30 mouse cellular contexts compared by ENCODE assay signal in genomic region chr16:57750549-57750948, GRCm38 (mm10). TPM values are rescaled to one million over a fixed set of nuclear protein-coding genes. Genes with fewer than 3 reads are reported as not detected.
DNase-seq lines count a peak whose midpoint lies in the region; ATAC-seq and TF ChIP-seq lines count a peak whose summit lies in the region.
"Had no signal": no experiment of that assay in that cellular context is flagged by ENCODE, and none has a peak within 500 bp of the region (broad histone marks: within the 10 kb centered on the region; RNA-seq: fewer than 3 reads in every experiment).

No protein-coding gene starts in this region.

- WGBS in midbrain, embryonic 11.5 days, result 54% methylated on average over 2 of the region's 2 CpGs
- 55% methylated on average over 2 of the region's 2 CpGs for whole genome bisulfite sequencing in midbrain, embryonic 13.5 days
- 44% methylated on average over 2 of the region's 2 CpGs for WGBS in lung, adult 2 months
- WGBS in forebrain, embryonic 16.5 days, result 62% methylated on average over 2 of the region's 2 CpGs

- no peaks in the 10 kb centered on the region for H3K9me3 ChIP-seq in midbrain, embryonic 11.5 days (ENCODE audit: control insufficient read depth, low read length)
- no peaks in the 10 kb centered on the region for H3K9me3 ChIP-seq in midbrain, embryonic 13.5 days
- H3K9me3 ChIP-seq in forebrain, embryonic 16.5 days (ENCODE audit: control insufficient read depth, low read length), result no peaks in the 10 kb centered on the region
- H3K9me3 ChIP-seq: embryonic facial prominence, embryonic 13.5 days; liver, embryonic 15.5 days; neural tube, embryonic 15.5 days had no signal

- peak; percentile 69 for DNase-seq in heart, adult 11 months
- no peak for DNase-seq in heart, adult 18-20 months
- peak; percentile 82 for DNase-seq in midbrain, embryonic 11.5 days (ENCODE audit: low spot score, missing footprints)
- DNase-seq in lung, adult 2 months, result no peak
- DNase-seq in natural killer cell, adult 2 months (ENCODE audit: low spot score in 2 of 2), result no peak
- DNase-seq: B cell, adult 2 months; cerebellum, adult 11-12 months; cerebellum, postnatal 10 days; gastrocnemius, postnatal 14 days; heart, postnatal 4 days; kidney, adult 8-10 months; layer of hippocampus, adult 9-11 months; left cerebral cortex, postnatal 4 days; liver; lung, postnatal 4 days; right cerebral cortex, adult 18-20 months; right cerebral cortex, postnatal 4 days had no signal

- no peak overlapping the region for H3K9ac ChIP-seq in midbrain, embryonic 11.5 days (ENCODE audit: low read length)
- no peak overlapping the region for H3K9ac ChIP-seq in midbrain, embryonic 13.5 days (replicated peaks)
- no peak overlapping the region for H3K9ac ChIP-seq in forebrain, embryonic 16.5 days (replicated peaks; ENCODE audit: low read depth, low read length)
- H3K9ac ChIP-seq: embryonic facial prominence, embryonic 13.5 days; hindbrain, embryonic 14.5 days; liver, embryonic 15.5 days; neural tube, embryonic 15.5 days had no signal

- H3K27me3 ChIP-seq in midbrain, embryonic 11.5 days (ENCODE audit: control insufficient read depth, insufficient read depth, low read length), result no peaks in the 10 kb centered on the region
- H3K27me3 ChIP-seq in midbrain, embryonic 13.5 days, result no peaks in the 10 kb centered on the region
- H3K27me3 ChIP-seq in forebrain, embryonic 16.5 days (replicated peaks; ENCODE audit: control insufficient read depth, insufficient read depth, low read length), result no peaks in the 10 kb centered on the region; the same call in 1 of the 2 replicates
- H3K27me3 ChIP-seq: embryonic facial prominence, embryonic 13.5 days; neural tube, embryonic 15.5 days had no signal

- no peaks in the 10 kb centered on the region for H3K4me1 ChIP-seq in midbrain, embryonic 11.5 days (ENCODE audit: control insufficient read depth, insufficient read depth, low read length)
- H3K4me1 ChIP-seq in midbrain, embryonic 13.5 days (replicated peaks), result peaks cover 10% of the 10 kb centered on the region; the same call in 1 of the 2 replicates
- H3K4me1 ChIP-seq in lung, adult 2 months (ENCODE audit: control insufficient read depth, insufficient read depth, low read length), result no peaks in the 10 kb centered on the region; the same call in 1 of the 2 replicates
- peaks cover 9% of the 10 kb centered on the region for H3K4me1 ChIP-seq in forebrain, embryonic 16.5 days (replicated peaks; ENCODE audit: control insufficient read depth, insufficient read depth, low read length)
- H3K4me1 ChIP-seq: liver, embryonic 15.5 days had no signal

- H3K4me3 ChIP-seq in midbrain, embryonic 11.5 days (ENCODE audit: low read depth, low read length), result no peak overlapping the region
- H3K4me3 ChIP-seq in midbrain, embryonic 13.5 days (replicated peaks), result no peak overlapping the region
- no peak overlapping the region for H3K4me3 ChIP-seq in lung, adult 2 months (replicated peaks; ENCODE audit: extremely low read depth, low read depth, low read length)
- H3K4me3 ChIP-seq in forebrain, embryonic 16.5 days (replicated peaks; ENCODE audit: low read length), result no peak overlapping the region
- H3K4me3 ChIP-seq: embryonic facial prominence, embryonic 13.5 days; left cerebral cortex, adult 2 months; liver, embryonic 15.5 days; neural tube, embryonic 15.5 days had no signal

- H3K27ac ChIP-seq in midbrain, embryonic 11.5 days (ENCODE audit: low read depth, low read length), result no peak overlapping the region
- H3K27ac ChIP-seq in midbrain, embryonic 13.5 days, result no peak overlapping the region
- H3K27ac ChIP-seq in forebrain, embryonic 16.5 days (ENCODE audit: low read length), result no peak overlapping the region
- H3K27ac ChIP-seq: embryonic facial prominence, embryonic 13.5 days; hindbrain, embryonic 14.5 days; left cerebral cortex, adult 2 months; liver, embryonic 15.5 days; neural tube, embryonic 15.5 days had no signal

- no peak overlapping the region for H3K4me2 ChIP-seq in midbrain, embryonic 11.5 days
- H3K4me2 ChIP-seq in midbrain, embryonic 13.5 days (replicated peaks), result no peak overlapping the region
- H3K4me2 ChIP-seq in forebrain, embryonic 16.5 days (ENCODE audit: low read length), result no peak overlapping the region
- H3K4me2 ChIP-seq: hindbrain, embryonic 14.5 days; liver, embryonic 15.5 days had no signal

- no peak for TF ChIP-seq CTCF in lung, adult 2 months (IDR thresholded peaks at IDR 0.05; ENCODE audit: insufficient read depth, low read length)

- TF ChIP-seq POLR2A in lung, adult 2 months (IDR thresholded peaks at IDR 0.05; ENCODE audit: borderline replicate concordance, extremely low read depth, low read depth, low read length), result no peak

- ATAC-seq in midbrain, embryonic 11.5 days (ENCODE audit: low FRiP score), result no peak
- no peak for ATAC-seq in midbrain, embryonic 13.5 days
- ATAC-seq in common myeloid progenitor, adult 5-6 weeks (replicated peaks; ENCODE audit: low read depth, poor library complexity, severe bottlenecking), result 0 out of 2 replicates have a peak, but pooled peaks have one; percentile 42
- ATAC-seq in forebrain, embryonic 16.5 days, result no peak
- ATAC-seq: forebrain, embryonic 14.5 days; inflammation-experienced regulatory T-cells, adult 6 months; midbrain, embryonic 16.5 days had no signal

- no peaks in the 10 kb centered on the region for H3K36me3 ChIP-seq in midbrain, embryonic 11.5 days (ENCODE audit: control insufficient read depth, insufficient read depth, low read length)
- no peaks in the 10 kb centered on the region for H3K36me3 ChIP-seq in midbrain, embryonic 13.5 days
- no peaks in the 10 kb centered on the region for H3K36me3 ChIP-seq in forebrain, embryonic 16.5 days (ENCODE audit: control insufficient read depth, insufficient read depth)
- H3K36me3 ChIP-seq: embryonic facial prominence, embryonic 13.5 days; liver, embryonic 15.5 days; neural tube, embryonic 15.5 days had no signal

RNA-seq across cellular contexts. Expression of gene Col8a1, which starts 4.0 kb away (rescaled TPM):
- 1 to 10 TPM; 4.6 to 4.9 TPM for total RNA-seq in heart, adult 18-20 months (2021)
- polyA plus RNA-seq in midbrain, embryonic 11.5 days (2014; fragmentation: Nextera tagmentation; extraction: Ambion mirVana), result 1.1 TPM in 2 replicates
- polyA plus RNA-seq in midbrain, embryonic 13.5 days (2015; fragmentation: Nextera tagmentation; extraction: Ambion mirVana), result 2.1 and 4.3 TPM in 2 replicates
- not detected in 2 replicates for total RNA-seq in common myeloid progenitor, adult 5-6 weeks (2017)
- polyA plus RNA-seq in lung, adult 2 months (2012; rRNA removed), result 1.7 and 3.6 TPM in 2 replicates
- 1.7 and 3.1 TPM in 2 replicates for polyA plus RNA-seq in forebrain, embryonic 16.5 days (2015; fragmentation: Nextera tagmentation; extraction: Ambion mirVana)
- total RNA-seq: megakaryocyte-erythroid progenitor cell, adult 5-6 weeks; MEL had no signal

Comparison
In these comparisons a context has a peak if more than half of its experiments do, and no peak if none do; other contexts are left out.
1. DNase-seq: peak in heart, adult 11 months (single experiment) and midbrain, embryonic 11.5 days (single experiment); none in heart, adult 18-20 months (0 of 2), lung, adult 2 months (single experiment) and natural killer cell, adult 2 months (0 of 2).